Mouse (Mus musculus) kidney, adult 2 months (tissue): ENCODE results near the gene Mrtfb.

Source experiments
- CTCF ChIP-seq: fragments of 200-500 bp; conservative IDR thresholded peaks from 2 replicates; pipeline ENCODE4 v1.5.1; 2011; ENCODE audit warnings: low read depth, mild to moderate bottlenecking, control low read depth, low read length, moderate library complexity, mixed read lengths; ENCODE audit not compliant: insufficient read depth, insufficient read length
- POLR2A ChIP-seq: fragments of 200-500 bp; IDR thresholded peaks from one replicate; pipeline ENCODE4 v1.6.1; 2011; ENCODE audit warnings: low read depth, low read length, control low read depth

GRCm38 (mm10) chr16:13372899-13373533, 116.7 kb downstream of the Mrtfb start:
- TF ChIP-seq CTCF (no peak), POLR2A (no peak)
